Comparison of ENCODE assay signal across 9 mouse cellular contexts in the genomic region with DNA sequence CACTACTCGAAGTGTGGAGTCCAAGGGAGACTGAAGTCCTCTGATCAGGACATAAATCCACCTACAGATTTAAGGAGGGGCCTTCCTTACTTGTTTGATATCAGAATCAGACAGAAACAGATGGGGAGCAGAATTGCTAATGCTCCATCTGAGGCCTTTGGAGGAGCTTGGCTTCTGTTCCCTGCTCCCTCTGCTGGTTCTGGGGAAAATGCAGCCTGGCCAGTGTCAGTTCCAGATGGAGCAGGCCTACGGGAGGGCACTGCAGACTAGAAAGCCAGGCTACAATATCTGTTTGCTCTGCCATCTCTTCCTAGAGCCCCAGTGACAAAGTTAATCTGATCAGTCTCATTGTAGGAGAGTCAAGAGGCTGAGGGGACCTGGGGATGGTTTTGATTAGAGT. TPM values are rescaled to one million over a fixed set of nuclear protein-coding genes. Genes with fewer than 3 reads are reported as not detected.
DNase-seq lines count a peak whose midpoint lies in the region; ATAC-seq lines count a peak whose summit lies in the region.
"Had no signal": no experiment of that assay in that cellular context is flagged by ENCODE, and none has a peak within 500 bp of the region (broad histone marks: within the 10 kb centered on the region; RNA-seq: fewer than 3 reads in every experiment).

No protein-coding gene starts in this region.

- no peaks in the 10 kb centered on the region for H3K4me1 ChIP-seq in hindbrain, embryonic 14.5 days (replicated peaks; ENCODE audit: control insufficient read depth, insufficient read depth, low read length)
- H3K4me1 ChIP-seq: limb, embryonic 12.5 days had no signal

- no peaks in the 10 kb centered on the region for H3K36me3 ChIP-seq in hindbrain, embryonic 14.5 days (replicated peaks; ENCODE audit: control insufficient read depth, insufficient read depth)
- H3K36me3 ChIP-seq: limb, embryonic 12.5 days had no signal

- intact Hi-C loops in left cerebral cortex, postnatal 4 days (cut with DNase I) = loop anchor here (10.0 kb wide), 1 partner anchor 209 kb away; a partner anchor contains a TSS

- no peak overlapping the region for H3K9ac ChIP-seq in hindbrain, embryonic 14.5 days
- H3K9ac ChIP-seq: limb, embryonic 12.5 days had no signal

- H3K4me3 ChIP-seq in hindbrain, embryonic 14.5 days (replicated peaks; ENCODE audit: low read length) = no peak overlapping the region
- H3K4me3 ChIP-seq: limb, embryonic 12.5 days had no signal

- H3K27me3 ChIP-seq in hindbrain, embryonic 14.5 days (ENCODE audit: control insufficient read depth, insufficient read depth, low read length) = no peaks in the 10 kb centered on the region
- H3K27me3 ChIP-seq: limb, embryonic 12.5 days had no signal

- peak; percentile 13 for DNase-seq in ovary, adult 18-20 months (ENCODE audit: low spot score)
- no peak for DNase-seq in ovary, postnatal 10 days (ENCODE audit: low spot score)
- DNase-seq in cerebellum, adult 9-10 months = peak; percentile 91
- DNase-seq in hindbrain, embryonic 14.5 days (ENCODE audit: low spot score) = peak; percentile 78
- DNase-seq in left cerebral cortex, postnatal 4 days = peak; percentile 89
- peak; percentile 59 for DNase-seq in retina, postnatal 1 day
- no peak for DNase-seq in spleen, postnatal 36 days (ENCODE audit: low spot score in 2 of 2)

- H3K9me3 ChIP-seq in hindbrain, embryonic 14.5 days (ENCODE audit: control insufficient read depth, low read length) = no peaks in the 10 kb centered on the region
- H3K9me3 ChIP-seq: limb, embryonic 12.5 days had no signal

- WGBS in hindbrain, embryonic 14.5 days = 49% methylated on average over 2 of the region's 2 CpGs

- H3K4me2 ChIP-seq in hindbrain, embryonic 14.5 days (replicated peaks) = no peak overlapping the region
- H3K4me2 ChIP-seq: limb, embryonic 12.5 days had no signal

- peak; percentile 71; the same call in 1 of the 2 replicates for ATAC-seq in hindbrain, embryonic 14.5 days (ENCODE audit: low FRiP score)
- ATAC-seq in megakaryocyte, adult 5-6 weeks (ENCODE audit: poor library complexity, severe bottlenecking) = no peak

- no peak overlapping the region for H3K27ac ChIP-seq in hindbrain, embryonic 14.5 days
- H3K27ac ChIP-seq: limb, embryonic 12.5 days had no signal

RNA-seq across cellular contexts. Expression of a gene that starts 43.0 kb away (rescaled TPM):
- 1.6 and 1.7 TPM in 2 replicates for polyA plus RNA-seq in hindbrain, embryonic 14.5 days (2014; fragmentation: Nextera tagmentation; extraction: Ambion mirVana)
- total RNA-seq in left cerebral cortex, postnatal 4 days (2021) = 1 to 10 TPM in 1 of 2 experiments, under 1 TPM in 1; 0.52 to 1.0 TPM
- 2.7 and 4.4 TPM in 2 replicates for total RNA-seq in megakaryocyte, adult 5-6 weeks (2015)
- total RNA-seq in megakaryocyte, adult 5-6 weeks (2017) = 3.3 and 3.7 TPM in 2 replicates

Comparison
In these comparisons a context has a peak if more than half of its experiments do, and no peak if none do; other contexts are left out.
1. DNase-seq: peak in ovary, adult 18-20 months (single experiment), cerebellum, adult 9-10 months (single experiment), hindbrain, embryonic 14.5 days (single experiment), left cerebral cortex, postnatal 4 days (single experiment) and retina, postnatal 1 day (single experiment); none in ovary, postnatal 10 days (single experiment) and spleen, postnatal 36 days (0 of 2).